Mouse (Mus musculus): ENCODE data around the gene Oprl1. TPM values are rescaled to one million over a fixed set of nuclear protein-coding genes. Genes with fewer than 3 reads are reported as not detected.

The Oprl1 gene
- polyA plus RNA-seq, 1 experiment from 2014 or later, result 110 TPM

DNA sequence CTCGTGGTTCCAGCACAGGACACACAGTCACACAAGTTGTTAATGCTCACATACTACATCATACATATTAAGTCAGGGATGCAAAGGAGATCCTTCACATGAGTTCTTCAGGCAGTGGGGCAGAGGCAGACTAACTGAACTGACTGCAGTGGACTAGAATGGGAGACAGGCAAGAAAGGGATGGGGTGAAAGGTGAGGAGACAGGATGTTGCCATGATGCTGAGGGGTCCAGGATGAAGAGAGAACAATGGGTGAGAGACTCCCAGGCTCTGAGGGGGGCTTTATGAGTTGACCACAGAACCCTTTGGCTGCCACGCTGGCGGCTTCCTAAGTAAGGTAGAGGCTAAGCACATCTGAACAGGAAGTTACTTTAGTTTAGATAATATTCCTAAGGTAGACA, 20.2 kb upstream of the Oprl1 start:
- WGBS, result 95% methylated on average over 3 of the region's 3 CpGs
- Histone ChIP-seq H3K36me3 (ENCODE audit: control insufficient read depth, insufficient read depth, low read length) (peaks cover 3% of the 10 kb centered on the region; the same call in 1 of the 2 replicates), H3K9me3 (ENCODE audit: control insufficient read depth, low read length) (no peaks in the 10 kb centered on the region), H3K9ac (replicated peaks; ENCODE audit: low read length) (no peak overlapping the region), H3K4me3 (replicated peaks; ENCODE audit: low read depth, low read length) (no peak overlapping the region), H3K27ac (replicated peaks; ENCODE audit: low read depth, low read length) (no peak overlapping the region), H3K4me2 (ENCODE audit: low read length) (peak overlapping the region; percentile 92), H3K4me1 (ENCODE audit: control insufficient read depth, insufficient read depth, low read length) (peaks cover 12% of the 10 kb centered on the region), H3K27me3 (ENCODE audit: control insufficient read depth, insufficient read depth, low read length) (no peaks in the 10 kb centered on the region)
- DNase-seq, result no peak
- ATAC-seq (ENCODE audit: low FRiP score, low TSS enrichment), result no peak

GRCm38 (mm10) chr2:181695776-181696175, 19.0 kb upstream of the Oprl1 start:
- H3K36me3 ChIP-seq (ENCODE audit: control insufficient read depth, insufficient read depth, low read length), result no peaks in the 10 kb centered on the region
- ATAC-seq (ENCODE audit: low FRiP score, low TSS enrichment) (no peak), DNase-seq (no peak)
- H3K9ac ChIP-seq (replicated peaks; ENCODE audit: low read length), result no peak overlapping the region
- H3K4me1 ChIP-seq (ENCODE audit: control insufficient read depth, insufficient read depth, low read length), result peaks cover 12% of the 10 kb centered on the region
- H3K4me2 ChIP-seq (ENCODE audit: low read length), result no peak overlapping the region
- H3K27ac ChIP-seq (replicated peaks; ENCODE audit: low read depth, low read length), result no peak overlapping the region
- no peaks in the 10 kb centered on the region for H3K9me3 ChIP-seq (ENCODE audit: control insufficient read depth, low read length)
- 86% methylated on average over 1 of the region's 1 CpGs for WGBS
- no peaks in the 10 kb centered on the region for H3K27me3 ChIP-seq (ENCODE audit: control insufficient read depth, insufficient read depth, low read length)
- no peak overlapping the region for H3K4me3 ChIP-seq (replicated peaks; ENCODE audit: low read depth, low read length)

DNA sequence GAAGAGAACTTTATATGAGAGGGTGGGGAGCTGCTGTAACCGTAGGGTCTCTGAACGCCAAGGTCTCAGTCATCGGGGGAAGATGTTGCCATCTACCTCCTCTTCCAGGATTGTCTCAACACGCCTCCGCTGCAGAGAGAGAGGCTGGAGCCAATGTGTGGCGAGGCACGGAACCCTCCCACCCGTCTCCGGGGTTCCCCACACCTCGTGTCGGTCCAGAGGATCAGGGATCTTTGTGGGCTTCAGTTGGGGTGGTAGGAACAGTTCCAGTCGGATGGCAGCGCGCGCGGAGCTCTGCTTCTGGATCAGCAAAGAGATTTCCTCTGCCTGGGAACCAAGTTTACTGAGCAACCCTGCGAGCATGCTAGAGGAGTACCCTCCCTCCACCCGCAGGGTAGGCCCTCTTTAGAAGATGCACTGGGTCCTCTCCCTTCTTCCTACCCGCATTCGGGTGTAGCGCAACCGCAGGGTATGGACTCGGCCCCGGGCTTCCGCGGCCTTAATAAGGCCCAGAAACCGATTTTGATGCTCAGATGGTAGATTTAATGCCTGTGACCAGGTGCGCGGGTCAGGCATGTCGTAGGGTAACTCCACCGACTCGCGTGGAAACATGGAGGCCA, 17.9 kb upstream of the Oprl1 start:
- Histone ChIP-seq H3K4me3 (replicated peaks; ENCODE audit: low read depth, low read length) (no peak overlapping the region), H3K27ac (replicated peaks; ENCODE audit: low read depth, low read length) (no peak overlapping the region), H3K4me2 (ENCODE audit: low read length) (no peak overlapping the region), H3K27me3 (ENCODE audit: control insufficient read depth, insufficient read depth, low read length) (no peaks in the 10 kb centered on the region), H3K9me3 (ENCODE audit: control insufficient read depth, low read length) (no peaks in the 10 kb centered on the region), H3K9ac (replicated peaks; ENCODE audit: low read length) (no peak overlapping the region), H3K4me1 (ENCODE audit: control insufficient read depth, insufficient read depth, low read length) (peaks cover 12% of the 10 kb centered on the region), H3K36me3 (ENCODE audit: control insufficient read depth, insufficient read depth, low read length) (no peaks in the 10 kb centered on the region)
- no peak for ATAC-seq (ENCODE audit: low FRiP score, low TSS enrichment)
- DNase-seq, result no peak
- WGBS, result 80% methylated on average over 33 of the region's 33 CpGs

DNA sequence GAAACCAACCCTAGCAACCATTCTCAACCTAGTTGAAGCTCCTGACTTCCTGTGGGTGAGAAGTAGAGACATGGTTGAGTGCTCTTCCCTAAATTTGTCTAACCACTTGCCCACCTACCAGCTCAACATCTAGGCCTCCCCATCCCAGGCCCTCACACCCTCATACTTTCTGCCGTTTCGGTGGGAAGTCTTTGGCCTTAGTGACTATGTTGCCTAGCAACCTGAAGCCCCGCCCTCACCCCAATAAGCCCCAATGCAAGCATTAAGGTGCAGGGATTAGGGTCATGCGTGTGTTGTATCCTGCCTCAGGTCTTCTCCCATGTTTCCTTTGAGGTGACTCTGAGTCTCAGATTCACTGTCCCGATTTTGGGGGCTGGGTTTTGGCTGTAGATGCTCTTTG, 16.6 kb upstream of the Oprl1 start, which contains the start of gene Lkaaear1:
Gene Lkaaear1 (minus strand): TSS at position 202 of the 400 bp plus-strand sequence.
- H3K9me3 ChIP-seq (ENCODE audit: control insufficient read depth, low read length), result no peaks in the 10 kb centered on the region
- peaks cover 4% of the 10 kb centered on the region; the same call in 1 of the 2 replicates for H3K4me1 ChIP-seq (ENCODE audit: control insufficient read depth, insufficient read depth, low read length)
- WGBS, result 35% methylated on average over 5 of the region's 5 CpGs
- H3K4me2 ChIP-seq (ENCODE audit: low read length), result no peak within 1 kb of the TSS
- DNase-seq, result no peak
- H3K36me3 ChIP-seq (ENCODE audit: control insufficient read depth, insufficient read depth, low read length), result no peaks in the 10 kb centered on the region
- no peak for ATAC-seq (ENCODE audit: low FRiP score, low TSS enrichment)
- no peaks in the 10 kb centered on the region for H3K27me3 ChIP-seq (ENCODE audit: control insufficient read depth, insufficient read depth, low read length)
- H3K9ac ChIP-seq (replicated peaks; ENCODE audit: low read length), result no peak within 1 kb of the TSS
- no peak within 1 kb of the TSS for H3K27ac ChIP-seq (replicated peaks; ENCODE audit: low read depth, low read length)
- no peak within 1 kb of the TSS for H3K4me3 ChIP-seq (replicated peaks; ENCODE audit: low read depth, low read length)

- no peaks in the 10 kb centered on the region for H3K27me3 ChIP-seq (ENCODE audit: control insufficient read depth, insufficient read depth, low read length)
- H3K4me2 ChIP-seq (ENCODE audit: low read length), result no peak overlapping the region
- peak; percentile 58 for DNase-seq
- no peak overlapping the region for H3K4me3 ChIP-seq (replicated peaks; ENCODE audit: low read depth, low read length)
- no peak for ATAC-seq (ENCODE audit: low FRiP score, low TSS enrichment)
- no peaks in the 10 kb centered on the region for H3K4me1 ChIP-seq (ENCODE audit: control insufficient read depth, insufficient read depth, low read length)
- no peaks in the 10 kb centered on the region for H3K36me3 ChIP-seq (ENCODE audit: control insufficient read depth, insufficient read depth, low read length)
- H3K9me3 ChIP-seq (ENCODE audit: control insufficient read depth, low read length), result no peaks in the 10 kb centered on the region
- no peak overlapping the region for H3K9ac ChIP-seq (replicated peaks; ENCODE audit: low read length)
- no peak overlapping the region for H3K27ac ChIP-seq (replicated peaks; ENCODE audit: low read depth, low read length)
- 41% methylated on average over 4 of the region's 4 CpGs for WGBS
These were observed 8.1 kb upstream of the Oprl1 start for GRCm38 (mm10) chr2:181706668-181707067.

DNA sequence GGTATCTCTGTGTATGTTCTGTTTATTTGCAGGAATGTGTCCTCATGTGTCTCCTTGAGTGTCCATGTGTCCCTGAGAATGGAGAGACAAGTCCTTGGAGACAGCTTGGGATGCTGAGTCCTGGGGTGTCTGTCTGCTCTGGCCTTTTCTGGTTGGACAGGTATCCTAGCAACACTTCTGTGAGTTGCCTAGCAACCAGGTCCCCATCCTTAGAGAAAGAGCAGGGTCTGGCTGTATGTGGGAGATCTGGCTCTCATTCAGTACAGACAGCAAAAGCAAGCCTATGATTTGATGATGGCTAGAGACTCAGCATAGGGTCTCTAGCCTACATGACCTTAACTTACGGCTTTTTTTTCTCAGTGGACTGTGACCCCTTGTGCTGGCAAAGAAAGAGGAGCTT, 1.1 kb upstream of the Oprl1 start:
- Histone ChIP-seq H3K9me3 (ENCODE audit: control insufficient read depth, low read length) (no peaks in the 10 kb centered on the region), H3K4me2 (ENCODE audit: low read length) (peak overlapping the region; percentile 73), H3K27me3 (ENCODE audit: control insufficient read depth, insufficient read depth, low read length) (no peaks in the 10 kb centered on the region), H3K4me3 (replicated peaks; ENCODE audit: low read depth, low read length) (peak overlapping the region; percentile 54), H3K36me3 (ENCODE audit: control insufficient read depth, insufficient read depth, low read length) (peaks cover 9% of the 10 kb centered on the region), H3K9ac (replicated peaks; ENCODE audit: low read length) (peak overlapping the region; percentile 59; the same call in 1 of the 2 replicates), H3K4me1 (ENCODE audit: control insufficient read depth, insufficient read depth, low read length) (peaks cover 41% of the 10 kb centered on the region), H3K27ac (replicated peaks; ENCODE audit: low read depth, low read length) (peak overlapping the region; percentile 94)
- DNase-seq (peak; percentile 85), ATAC-seq (ENCODE audit: low FRiP score, low TSS enrichment) (peak; percentile 70)
- 16% methylated on average over 1 of the region's 1 CpGs for WGBS

DNA sequence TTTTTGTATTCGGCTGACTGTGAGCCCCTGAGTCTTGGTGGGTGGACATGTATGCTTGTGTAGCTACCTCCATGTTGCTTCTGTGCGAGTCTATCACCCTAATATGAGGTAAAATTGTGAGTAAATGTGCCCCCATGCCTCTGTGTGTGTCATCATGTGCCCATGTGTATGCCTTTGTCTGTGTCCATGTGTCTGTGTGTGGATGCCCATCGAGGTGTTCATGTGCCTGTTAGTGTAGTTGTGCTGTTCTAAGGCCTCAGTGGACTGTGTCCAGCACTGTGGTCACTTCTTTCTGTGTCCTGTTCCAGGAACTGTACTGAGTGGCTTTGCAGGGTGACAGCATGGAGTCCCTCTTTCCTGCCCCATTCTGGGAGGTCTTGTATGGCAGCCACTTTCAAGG, 566 bp downstream of the Oprl1 start:
- Histone ChIP-seq H3K4me2 (ENCODE audit: low read length) (peak overlapping the region; percentile 73), H3K9me3 (ENCODE audit: control insufficient read depth, low read length) (no peaks in the 10 kb centered on the region), H3K27ac (replicated peaks; ENCODE audit: low read depth, low read length) (peak overlapping the region; percentile 94), H3K27me3 (ENCODE audit: control insufficient read depth, insufficient read depth, low read length) (no peaks in the 10 kb centered on the region), H3K36me3 (ENCODE audit: control insufficient read depth, insufficient read depth, low read length) (peaks cover 25% of the 10 kb centered on the region), H3K9ac (replicated peaks; ENCODE audit: low read length) (peak overlapping the region; percentile 59), H3K4me3 (replicated peaks; ENCODE audit: low read depth, low read length) (peak overlapping the region; percentile 54), H3K4me1 (ENCODE audit: control insufficient read depth, insufficient read depth, low read length) (peaks cover 41% of the 10 kb centered on the region)
- DNase-seq (no peak), ATAC-seq (ENCODE audit: low FRiP score, low TSS enrichment) (no peak)
- 38% methylated on average over 3 of the region's 3 CpGs for WGBS

DNA sequence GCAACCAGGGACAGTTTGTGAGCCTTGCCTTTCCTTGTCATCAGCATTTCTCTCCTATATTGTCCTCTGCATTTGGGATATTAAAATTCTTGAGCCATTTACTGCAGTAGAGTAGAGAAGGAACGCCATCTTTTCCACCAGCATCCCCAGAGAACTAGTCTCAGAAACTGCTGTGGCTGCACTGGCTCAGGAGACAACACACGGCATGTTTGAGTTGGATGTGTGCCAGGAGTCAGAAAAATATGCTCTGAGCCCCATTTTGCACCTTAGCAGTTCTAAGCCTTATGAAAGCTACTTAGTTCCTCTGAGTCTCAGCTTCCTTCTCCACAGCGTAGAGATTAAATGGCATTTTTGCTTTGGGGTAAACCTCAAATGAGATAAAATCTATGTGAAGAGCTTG, 2.2 kb downstream of the Oprl1 start:
- peaks cover 41% of the 10 kb centered on the region for H3K4me1 ChIP-seq (ENCODE audit: control insufficient read depth, insufficient read depth, low read length)
- H3K9me3 ChIP-seq (ENCODE audit: control insufficient read depth, low read length), result no peaks in the 10 kb centered on the region
- ATAC-seq (ENCODE audit: low FRiP score, low TSS enrichment), result no peak
- H3K4me3 ChIP-seq (replicated peaks; ENCODE audit: low read depth, low read length), result peak overlapping the region; percentile 54
- H3K27me3 ChIP-seq (ENCODE audit: control insufficient read depth, insufficient read depth, low read length), result no peaks in the 10 kb centered on the region
- 53% methylated on average over 3 of the region's 3 CpGs for whole genome bisulfite sequencing
- peaks cover 36% of the 10 kb centered on the region for H3K36me3 ChIP-seq (ENCODE audit: control insufficient read depth, insufficient read depth, low read length)
- H3K9ac ChIP-seq (replicated peaks; ENCODE audit: low read length), result no peak overlapping the region
- H3K4me2 ChIP-seq (ENCODE audit: low read length), result peak overlapping the region; percentile 73
- H3K27ac ChIP-seq (replicated peaks; ENCODE audit: low read depth, low read length), result no peak overlapping the region
- peak; percentile 39 for DNase-seq

DNA sequence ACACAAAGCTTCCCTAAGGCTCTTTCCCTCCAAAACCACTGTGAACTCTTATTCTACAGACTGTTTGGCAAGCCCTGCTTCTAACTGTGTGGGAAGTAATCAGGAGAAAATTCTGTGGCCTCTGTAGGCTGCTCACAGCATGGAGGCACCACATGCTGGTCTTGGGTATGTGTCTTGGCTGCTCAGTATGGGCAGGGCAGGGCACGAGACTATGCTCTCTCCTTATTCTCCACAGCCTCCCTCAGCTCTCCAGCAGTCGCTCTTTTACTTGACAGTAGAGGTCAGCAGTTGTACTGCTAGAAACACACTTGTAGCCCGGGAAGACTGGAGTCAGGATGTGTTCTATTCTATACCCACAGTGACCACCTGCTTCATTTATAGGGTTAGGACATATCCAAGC, 5.2 kb downstream of the Oprl1 start:
- no peak overlapping the region for H3K4me3 ChIP-seq (replicated peaks; ENCODE audit: low read depth, low read length)
- no peaks in the 10 kb centered on the region for H3K27me3 ChIP-seq (ENCODE audit: control insufficient read depth, insufficient read depth, low read length)
- 43% methylated on average over 3 of the region's 3 CpGs for WGBS
- DNase-seq (peak; percentile 16), ATAC-seq (ENCODE audit: low FRiP score, low TSS enrichment) (no peak)
- H3K27ac ChIP-seq (replicated peaks; ENCODE audit: low read depth, low read length), result no peak overlapping the region
- H3K4me2 ChIP-seq (ENCODE audit: low read length), result no peak overlapping the region
- H3K36me3 ChIP-seq (ENCODE audit: control insufficient read depth, insufficient read depth, low read length), result peaks cover 39% of the 10 kb centered on the region
- H3K9me3 ChIP-seq (ENCODE audit: control insufficient read depth, low read length), result no peaks in the 10 kb centered on the region
- H3K4me1 ChIP-seq (ENCODE audit: control insufficient read depth, insufficient read depth, low read length), result peaks cover 19% of the 10 kb centered on the region
- no peak overlapping the region for H3K9ac ChIP-seq (replicated peaks; ENCODE audit: low read length)

Data from midbrain, embryonic 14.5 days (tissue).